Mouse (Mus musculus): Measurements from ENCODE around the gene Sipa1l3. TPM values are rescaled to one million over a fixed set of nuclear protein-coding genes. Genes with fewer than 3 reads are reported as not detected.

Gene Sipa1l3
- polyA plus RNA-seq, 1 experiment = 93.0 TPM

GRCm38 (mm10) chr7:29367166-29368003, 151.1 kb downstream of the Sipa1l3 start:
- 93% methylated on average over 13 of the region's 13 CpGs for WGBS

GRCm38 (mm10) chr7:29364052-29364451, 154.4 kb downstream of the Sipa1l3 start:
- H3K36me3 ChIP-seq (ENCODE audit: control insufficient read depth, insufficient read depth, low read length) = no peaks in the 10 kb centered on the region
- peak; percentile 23 for DNase-seq
- WGBS = 75% methylated on average over 4 of the region's 4 CpGs

More at GRCm38 (mm10) chr7:29367166-29368003, 151.1 kb downstream of the Sipa1l3 start:
- TF ChIP-seq CTCF (IDR thresholded peaks at IDR 0.05; ENCODE audit: borderline replicate concordance, control insufficient read depth, extremely low read depth, insufficient read depth, low read length, poor library complexity) = no peak
- no peak for TF ChIP-seq POLR2A (IDR thresholded peaks at IDR 0.05; ENCODE audit: control insufficient read depth, extremely low read depth, insufficient read depth, low read length, poor library complexity)
- no peaks in the 10 kb centered on the region for H3K27me3 ChIP-seq (ENCODE audit: control insufficient read depth, insufficient read depth, low read length)
- H3K4me3 ChIP-seq (ENCODE audit: control insufficient read depth, insufficient read depth, low read length) = no peak overlapping the region
- H3K4me1 ChIP-seq (replicated peaks; ENCODE audit: control insufficient read depth, insufficient read depth, low read length) = peaks cover 15% of the 10 kb centered on the region
- DNase-seq = no peak
- no peaks in the 10 kb centered on the region for H3K36me3 ChIP-seq (ENCODE audit: control insufficient read depth, insufficient read depth, low read length)
- no peak overlapping the region for H3K27ac ChIP-seq (ENCODE audit: control insufficient read depth, insufficient read depth, low read length)

DNA sequence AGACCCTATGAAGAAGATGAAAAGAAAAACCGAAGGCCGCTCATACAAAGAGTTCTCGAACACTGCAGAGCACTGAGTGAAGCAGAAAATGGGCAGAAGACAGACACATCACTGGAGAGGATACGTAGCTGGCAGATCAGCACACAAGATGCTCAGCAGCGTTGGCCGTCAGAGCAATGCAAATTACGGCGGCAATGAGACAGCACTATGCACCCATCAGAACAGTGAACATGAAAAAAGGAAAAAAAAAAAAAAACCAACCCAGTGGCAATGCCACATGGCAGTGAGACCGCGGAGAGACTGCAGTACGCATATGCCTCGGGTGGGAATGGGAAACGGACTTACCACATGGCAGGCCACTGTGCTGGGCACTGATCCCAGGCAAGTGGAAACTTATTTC, 156.9 kb downstream of the Sipa1l3 start:
- no peaks in the 10 kb centered on the region for H3K36me3 ChIP-seq (ENCODE audit: control insufficient read depth, insufficient read depth, low read length)
- H3K4me1 ChIP-seq (replicated peaks; ENCODE audit: control insufficient read depth, insufficient read depth, low read length) = no peaks in the 10 kb centered on the region
- H3K27ac ChIP-seq (ENCODE audit: control insufficient read depth, insufficient read depth, low read length) = no peak overlapping the region
- no peak for DNase-seq
- no peak for TF ChIP-seq CTCF (IDR thresholded peaks at IDR 0.05; ENCODE audit: borderline replicate concordance, control insufficient read depth, extremely low read depth, insufficient read depth, low read length, poor library complexity)
- TF ChIP-seq POLR2A (IDR thresholded peaks at IDR 0.05; ENCODE audit: control insufficient read depth, extremely low read depth, insufficient read depth, low read length, poor library complexity) = no peak
- H3K27me3 ChIP-seq (ENCODE audit: control insufficient read depth, insufficient read depth, low read length) = no peaks in the 10 kb centered on the region
- WGBS = 98% methylated on average over 13 of the region's 13 CpGs
- H3K4me3 ChIP-seq (ENCODE audit: control insufficient read depth, insufficient read depth, low read length) = no peak overlapping the region

More at GRCm38 (mm10) chr7:29364052-29364451, 154.4 kb downstream of the Sipa1l3 start:
- TF ChIP-seq POLR2A (IDR thresholded peaks at IDR 0.05; ENCODE audit: control insufficient read depth, extremely low read depth, insufficient read depth, low read length, poor library complexity) (no peak), CTCF (IDR thresholded peaks at IDR 0.05; ENCODE audit: borderline replicate concordance, control insufficient read depth, extremely low read depth, insufficient read depth, low read length, poor library complexity) (peak; percentile 48; the same call in 1 of the 2 replicates)
- peaks cover 15% of the 10 kb centered on the region for H3K4me1 ChIP-seq (replicated peaks; ENCODE audit: control insufficient read depth, insufficient read depth, low read length)
- no peak overlapping the region for H3K27ac ChIP-seq (ENCODE audit: control insufficient read depth, insufficient read depth, low read length)
- no peaks in the 10 kb centered on the region for H3K27me3 ChIP-seq (ENCODE audit: control insufficient read depth, insufficient read depth, low read length)
- no peak overlapping the region for H3K4me3 ChIP-seq (ENCODE audit: control insufficient read depth, insufficient read depth, low read length)

GRCm38 (mm10) chr7:29355406-29355805, 163.0 kb downstream of the Sipa1l3 start:
- Histone ChIP-seq H3K36me3 (ENCODE audit: control insufficient read depth, insufficient read depth, low read length) (no peaks in the 10 kb centered on the region), H3K27ac (ENCODE audit: control insufficient read depth, insufficient read depth, low read length) (no peak overlapping the region), H3K4me1 (replicated peaks; ENCODE audit: control insufficient read depth, insufficient read depth, low read length) (no peaks in the 10 kb centered on the region), H3K4me3 (ENCODE audit: control insufficient read depth, insufficient read depth, low read length) (no peak overlapping the region), H3K27me3 (ENCODE audit: control insufficient read depth, insufficient read depth, low read length) (no peaks in the 10 kb centered on the region)
- TF ChIP-seq CTCF (IDR thresholded peaks at IDR 0.05; ENCODE audit: borderline replicate concordance, control insufficient read depth, extremely low read depth, insufficient read depth, low read length, poor library complexity) = no peak
- no peak for DNase-seq
- WGBS = 95% methylated on average over 8 of the region's 8 CpGs

GRCm38 (mm10) chr7:29354161-29354560, 164.3 kb downstream of the Sipa1l3 start:
- TF ChIP-seq CTCF (IDR thresholded peaks at IDR 0.05; ENCODE audit: borderline replicate concordance, control insufficient read depth, extremely low read depth, insufficient read depth, low read length, poor library complexity) (no peak), POLR2A (IDR thresholded peaks at IDR 0.05; ENCODE audit: control insufficient read depth, extremely low read depth, insufficient read depth, low read length, poor library complexity) (no peak)
- H3K27me3 ChIP-seq (ENCODE audit: control insufficient read depth, insufficient read depth, low read length) = no peaks in the 10 kb centered on the region
- no peak overlapping the region for H3K27ac ChIP-seq (ENCODE audit: control insufficient read depth, insufficient read depth, low read length)
- no peak overlapping the region for H3K4me3 ChIP-seq (ENCODE audit: control insufficient read depth, insufficient read depth, low read length)
- no peak for DNase-seq
- no peaks in the 10 kb centered on the region for H3K4me1 ChIP-seq (replicated peaks; ENCODE audit: control insufficient read depth, insufficient read depth, low read length)
- WGBS = 97% methylated on average over 8 of the region's 8 CpGs
- no peaks in the 10 kb centered on the region for H3K36me3 ChIP-seq (ENCODE audit: control insufficient read depth, insufficient read depth, low read length)

- Histone ChIP-seq H3K36me3 (ENCODE audit: control insufficient read depth, insufficient read depth, low read length) (no peaks in the 10 kb centered on the region), H3K27me3 (ENCODE audit: control insufficient read depth, insufficient read depth, low read length) (no peaks in the 10 kb centered on the region), H3K4me3 (ENCODE audit: control insufficient read depth, insufficient read depth, low read length) (no peak overlapping the region), H3K27ac (ENCODE audit: control insufficient read depth, insufficient read depth, low read length) (no peak overlapping the region), H3K4me1 (replicated peaks; ENCODE audit: control insufficient read depth, insufficient read depth, low read length) (no peaks in the 10 kb centered on the region)
- no peak for DNase-seq
- WGBS = 94% methylated on average over 8 of the region's 8 CpGs
- TF ChIP-seq POLR2A (IDR thresholded peaks at IDR 0.05; ENCODE audit: control insufficient read depth, extremely low read depth, insufficient read depth, low read length, poor library complexity) (no peak), CTCF (IDR thresholded peaks at IDR 0.05; ENCODE audit: borderline replicate concordance, control insufficient read depth, extremely low read depth, insufficient read depth, low read length, poor library complexity) (no peak)
Observed at GRCm38 (mm10) chr7:29352246-29352645, 166.2 kb downstream of the Sipa1l3 start.

Measured in thymus, adult 2 months (tissue).